Mouse (Mus musculus) bone marrow macrophage, adult 2 months (primary cell): Measurements from ENCODE around the gene Lrrc4. TPM values are rescaled to one million over a fixed set of nuclear protein-coding genes. Genes with fewer than 3 reads are reported as not detected.

Experiments used
- H3K27ac ChIP-seq: 2 replicates; pipeline ENCODE4 v1.5.1; 2012; ENCODE audit warnings: low read depth, low read length; ENCODE audit not compliant: insufficient read depth
- H3K4me1 ChIP-seq: 2 replicates; pipeline ENCODE4 v1.6.1; 2012; ENCODE audit warnings: low read length; ENCODE audit not compliant: control insufficient read depth, insufficient read depth
- H3K4me3 ChIP-seq: 2 replicates; pipeline ENCODE4 v1.5.1; 2012; ENCODE audit warnings: mild to moderate bottlenecking, low read length, moderate library complexity; ENCODE audit not compliant: insufficient read depth
- CTCF ChIP-seq: IDR thresholded peaks from 2 replicates; pipeline ENCODE4 v1.5.1; 2012; ENCODE audit warnings: low read depth, mild to moderate bottlenecking, low read length, moderate library complexity
- POLR2A ChIP-seq: IDR thresholded peaks from 2 replicates; pipeline ENCODE4 v1.6.1; 2012; ENCODE audit warnings: mild to moderate bottlenecking, low read depth, low read length, borderline replicate concordance
- polyA plus RNA-seq: library from polyadenylated mRNA; stranded (reverse); fragments of >200 nt; gene quantifications from 2 replicates; pipeline ENCODE4 v1.2.4, GENCODE M21; 2012; ENCODE audit not compliant: missing spikeins, insufficient read depth, insufficient read length

Gene Lrrc4
- polyA plus RNA-seq, 1 experiment, result 0.15 TPM

DNA sequence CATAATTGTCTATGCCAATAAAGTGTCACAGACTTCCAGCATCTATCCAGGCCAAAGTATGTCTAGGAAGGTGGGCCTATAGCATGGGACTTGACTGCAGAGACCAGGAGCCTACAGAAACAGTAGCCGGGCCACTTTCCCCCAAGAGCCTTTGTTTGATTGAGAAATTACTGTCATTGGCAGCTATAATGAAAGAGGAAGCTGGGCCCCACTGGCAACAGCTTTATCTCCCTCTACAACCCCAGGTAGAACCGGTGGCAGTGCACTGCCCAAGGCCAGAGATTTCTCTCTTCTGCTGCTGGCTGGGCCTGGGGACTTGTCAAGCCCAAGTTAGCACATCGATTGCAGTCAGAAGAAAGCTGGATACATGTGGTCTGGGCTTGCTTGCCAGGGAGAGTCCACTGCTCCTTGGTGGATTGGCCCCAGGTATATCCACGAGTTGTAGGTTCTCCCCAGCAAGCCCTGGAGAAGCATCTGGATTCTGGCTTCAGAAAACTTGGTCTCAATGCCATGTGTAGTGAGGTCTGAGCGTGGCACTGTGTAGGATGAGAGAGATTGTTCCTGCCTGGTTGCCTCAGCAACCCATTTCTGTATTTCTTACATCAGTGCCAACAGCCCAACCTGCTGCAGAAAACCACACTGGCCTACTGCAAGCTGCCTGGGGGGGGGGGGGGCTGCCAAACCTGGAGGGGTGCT is 40.3 kb upstream of the Lrrc4 start:
- TF ChIP-seq POLR2A (no peak), CTCF (no peak)
- H3K4me1 ChIP-seq, result peaks cover 40% of the 10 kb centered on the region
- H3K4me3 ChIP-seq, result no peak overlapping the region
- H3K27ac ChIP-seq, result no peak overlapping the region

GRCm38 (mm10) chr6:28867516-28868251 is 36.1 kb upstream of the Lrrc4 start:
- 0 out of 2 replicates have a peak, but pooled peaks have one; percentile 7 for TF ChIP-seq CTCF
- TF ChIP-seq POLR2A, result no peak
- H3K27ac ChIP-seq, result peak overlapping the region; percentile 24
- H3K4me1 ChIP-seq, result peaks cover 72% of the 10 kb centered on the region
- no peak overlapping the region for H3K4me3 ChIP-seq

- Histone ChIP-seq H3K4me3 (no peak overlapping the region), H3K27ac (no peak overlapping the region), H3K4me1 (peaks cover 74% of the 10 kb centered on the region)
- TF ChIP-seq CTCF (no peak), POLR2A (no peak)
Observed at GRCm38 (mm10) chr6:28866206-28866605, 34.7 kb upstream of the Lrrc4 start.

- Histone ChIP-seq H3K4me3 (no peak overlapping the region), H3K27ac (peak overlapping the region; percentile 29), H3K4me1 (peaks cover 69% of the 10 kb centered on the region)
- TF ChIP-seq POLR2A (no peak), CTCF (no peak)
Observed at GRCm38 (mm10) chr6:28865112-28865511, 33.6 kb upstream of the Lrrc4 start.

DNA sequence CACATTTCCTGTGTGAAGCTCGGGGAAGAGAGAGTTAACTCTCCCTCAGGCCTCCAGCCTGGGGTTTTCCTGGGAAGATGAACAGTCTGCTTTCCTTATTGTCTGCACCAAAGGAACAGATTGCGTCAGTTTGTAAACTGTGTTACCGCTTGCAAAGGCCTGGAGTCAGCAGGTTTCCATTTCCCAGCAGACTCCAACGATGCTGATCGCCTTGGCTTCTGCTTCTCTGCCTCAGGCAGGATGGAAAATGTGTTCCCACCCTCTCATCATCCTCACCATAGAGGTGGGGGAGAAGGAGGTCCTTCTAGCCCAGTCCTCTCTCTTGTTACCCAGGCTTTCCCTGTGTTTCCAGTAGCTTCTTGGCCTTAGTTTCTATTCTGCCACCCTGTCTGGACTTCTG is 33.1 kb upstream of the Lrrc4 start:
- H3K4me1 ChIP-seq, result peaks cover 67% of the 10 kb centered on the region

GRCm38 (mm10) chr6:28862304-28862703 is 30.8 kb upstream of the Lrrc4 start:
- Histone ChIP-seq H3K4me3 (no peak overlapping the region), H3K27ac (no peak overlapping the region), H3K4me1 (peaks cover 50% of the 10 kb centered on the region)
- TF ChIP-seq POLR2A (no peak), CTCF (no peak)

More for the DNA sequence above, 33.1 kb upstream of the Lrrc4 start:
- no peak for TF ChIP-seq POLR2A
- TF ChIP-seq CTCF, result no peak
- peak overlapping the region; percentile 42 for H3K27ac ChIP-seq
- no peak overlapping the region for H3K4me3 ChIP-seq

DNA sequence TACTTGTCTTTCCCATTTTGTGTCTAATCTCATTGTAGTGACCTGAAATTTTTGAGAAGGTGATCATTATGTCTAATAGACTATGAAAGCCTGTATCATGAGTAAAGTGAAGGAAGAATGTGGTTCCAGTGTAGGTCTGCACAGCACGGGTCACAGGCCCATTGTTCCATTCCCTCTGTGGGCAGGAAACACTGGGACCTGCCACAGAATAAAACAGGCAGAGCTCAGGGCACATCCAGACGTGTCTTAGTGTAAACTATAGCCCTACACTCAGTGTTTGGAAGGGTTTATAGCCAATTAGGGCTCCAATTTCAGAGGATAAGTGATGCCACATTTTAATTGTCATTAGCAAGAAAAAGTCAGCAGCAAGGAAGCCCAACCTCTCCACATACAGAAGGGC is 29.4 kb upstream of the Lrrc4 start:
- peaks cover 50% of the 10 kb centered on the region for H3K4me1 ChIP-seq
- H3K27ac ChIP-seq, result no peak overlapping the region
- TF ChIP-seq CTCF (no peak), POLR2A (no peak)
- H3K4me3 ChIP-seq, result no peak overlapping the region

DNA sequence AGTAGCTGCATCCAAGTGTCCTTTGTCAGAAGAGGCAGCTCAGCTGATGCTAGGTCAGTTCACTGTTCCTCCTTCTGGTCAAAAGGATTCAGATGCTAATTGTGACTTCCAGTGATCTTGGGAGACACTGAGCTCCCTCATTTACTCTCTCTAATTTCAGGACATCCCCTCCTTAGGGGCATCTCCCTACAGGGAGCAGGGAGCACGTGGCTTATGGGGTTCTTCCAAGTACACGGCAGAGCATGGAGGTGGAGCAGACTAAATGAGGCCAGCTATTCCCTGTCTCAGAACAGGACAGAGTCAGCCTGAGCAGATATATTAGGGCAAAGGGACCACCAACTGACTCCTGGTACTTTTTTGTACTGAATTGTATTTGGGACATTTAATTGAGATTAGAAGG is 28.9 kb upstream of the Lrrc4 start:
- no peak overlapping the region for H3K4me3 ChIP-seq
- no peak overlapping the region for H3K27ac ChIP-seq
- peaks cover 48% of the 10 kb centered on the region for H3K4me1 ChIP-seq
- no peak for TF ChIP-seq CTCF
- TF ChIP-seq POLR2A, result no peak

DNA sequence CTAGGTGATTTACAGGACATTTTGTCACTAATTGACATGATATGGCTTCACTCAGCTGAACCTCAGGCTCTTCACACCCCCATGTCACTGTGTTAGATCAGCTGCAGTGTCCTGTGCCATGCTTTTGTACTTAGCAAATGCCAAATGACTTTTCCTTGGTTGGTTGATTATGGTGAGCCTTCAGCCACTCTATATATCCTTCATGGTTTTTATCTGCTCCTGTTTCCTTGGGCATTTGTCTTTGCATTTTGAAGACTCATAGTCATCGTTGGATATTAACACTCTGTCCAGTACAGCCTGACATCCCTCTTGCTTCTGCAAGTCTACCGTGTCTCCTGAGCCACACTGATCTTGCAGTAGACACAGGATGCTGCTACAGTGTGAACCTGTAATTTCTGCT is 27.5 kb upstream of the Lrrc4 start:
- Histone ChIP-seq H3K27ac (no peak overlapping the region), H3K4me1 (peaks cover 42% of the 10 kb centered on the region), H3K4me3 (no peak overlapping the region)
- TF ChIP-seq POLR2A, result no peak
- no peak for TF ChIP-seq CTCF
